Mouse (Mus musculus): Measurements from ENCODE around the gene Capn5. TPM values are rescaled to one million over a fixed set of nuclear protein-coding genes. Genes with fewer than 3 reads are reported as not detected.
"Not testable (repeated sequence)": the region's sequence is repeated elsewhere in the genome, so short reads cannot be mapped to it uniquely, and the experiment has no call there.

Gene Capn5
- total and polyA plus RNA-seq, 3 experiments, result 0.04 to 0.54 TPM; not detected in 1

GRCm38 (mm10) chr7:98188680-98189079, 10.6 kb upstream of the Capn5 start:
- Histone ChIP-seq H3K79me2 (ENCODE audit: control insufficient read depth, insufficient read depth, low read length, poor library complexity) (no peaks in the 10 kb centered on the region), H3K27ac (ENCODE audit: control insufficient read depth, low read depth, low read length) (no peak overlapping the region), H3K4me3 (ENCODE audit: control insufficient read depth in 1 of 2, insufficient read depth in 1 of 2, low read depth in 2 of 2, low read length in 2 of 2) (no peak overlapping the region), H3K36me3 (ENCODE audit: control insufficient read depth in 1 of 2, insufficient read depth in 2 of 2, low read length in 2 of 2) (peaks cover 0 to 2% of the 10 kb centered on the region in 2 experiments; a peak in 1 of 4 replicates), H3K9me3 (replicated peaks; ENCODE audit: insufficient read depth, low read length) (no peaks in the 10 kb centered on the region), H3K4me1 (ENCODE audit: control insufficient read depth in 1 of 2, insufficient read depth in 2 of 2, low read length in 2 of 2) (peaks cover 0 to 2% of the 10 kb centered on the region in 2 experiments; a peak in 1 of 4 replicates), H3K9ac (ENCODE audit: control insufficient read depth, low read depth, low read length, poor library complexity, severe bottlenecking) (no peak overlapping the region), H3K27me3 (ENCODE audit: control insufficient read depth in 1 of 2, insufficient read depth in 2 of 2, low read length in 2 of 2) (no peaks in the 10 kb centered on the region)
- DNase-seq (ENCODE audit: low read depth, low spot score), result no peak
- TF ChIP-seq JUND (IDR thresholded peaks at IDR 0.05; ENCODE audit: low read depth, low read length) (no peak), HCFC1 (IDR thresholded peaks at IDR 0.05; ENCODE audit: low read depth, low read length) (no peak), ZNF384 (IDR thresholded peaks at IDR 0.05; ENCODE audit: low read depth, low read length) (no peak), E2F4 (IDR thresholded peaks at IDR 0.05; ENCODE audit: borderline replicate concordance, low read depth, low read length) (no peak)

GRCm38 (mm10) chr7:98188238-98188637, 10.2 kb upstream of the Capn5 start:
- TF ChIP-seq MAFK (IDR thresholded peaks at IDR 0.05; ENCODE audit: borderline replicate concordance, low read depth, low read length) (0 out of 2 replicates have a peak, but pooled peaks have one; percentile 50), GABPA (IDR thresholded peaks at IDR 0.05; ENCODE audit: low read depth, low read length) (no peak), USF2 (IDR thresholded peaks at IDR 0.05; ENCODE audit: borderline replicate concordance in 1 of 2, insufficient read depth in 1 of 2, low read depth in 1 of 2, low read length in 2 of 2) (no peak), UBTF (IDR thresholded peaks at IDR 0.05; ENCODE audit: borderline replicate concordance, insufficient read depth, low read depth, low read length) (no peak)
- Histone ChIP-seq H3K27me3 (ENCODE audit: control insufficient read depth in 1 of 2, insufficient read depth in 2 of 2, low read length in 2 of 2) (no peaks in the 10 kb centered on the region), H3K27ac (ENCODE audit: control insufficient read depth, low read depth, low read length) (no peak overlapping the region), H3K79me2 (ENCODE audit: control insufficient read depth, insufficient read depth, low read length, poor library complexity) (no peaks in the 10 kb centered on the region), H3K9ac (ENCODE audit: control insufficient read depth, low read depth, low read length, poor library complexity, severe bottlenecking) (no peak overlapping the region), H3K9me3 (replicated peaks; ENCODE audit: insufficient read depth, low read length) (no peaks in the 10 kb centered on the region), H3K36me3 (ENCODE audit: control insufficient read depth in 1 of 2, insufficient read depth in 2 of 2, low read length in 2 of 2) (peaks cover 0 to 2% of the 10 kb centered on the region in 2 experiments; a peak in 1 of 4 replicates), H3K4me3 (ENCODE audit: control insufficient read depth in 1 of 2, insufficient read depth in 1 of 2, low read depth in 2 of 2, low read length in 2 of 2) (no peak overlapping the region), H3K4me1 (ENCODE audit: control insufficient read depth in 1 of 2, insufficient read depth in 2 of 2, low read length in 2 of 2) (peaks cover 0 to 2% of the 10 kb centered on the region in 2 experiments; a peak in 1 of 4 replicates)
- no peak for DNase-seq (ENCODE audit: low read depth, low spot score)

GRCm38 (mm10) chr7:98187332-98187731, 9.3 kb upstream of the Capn5 start:
- not testable (repeated sequence) for DNase-seq (ENCODE audit: low read depth, low spot score); H3K27ac ChIP-seq (ENCODE audit: control insufficient read depth, low read depth, low read length); H3K79me2 ChIP-seq (ENCODE audit: control insufficient read depth, insufficient read depth, low read length, poor library complexity); H3K9ac ChIP-seq (ENCODE audit: control insufficient read depth, low read depth, low read length, poor library complexity, severe bottlenecking); H3K4me3 ChIP-seq (ENCODE audit: control insufficient read depth in 1 of 2, insufficient read depth in 1 of 2, low read depth in 2 of 2, low read length in 2 of 2); H3K36me3 ChIP-seq (ENCODE audit: control insufficient read depth in 1 of 2, insufficient read depth in 2 of 2, low read length in 2 of 2); H3K27me3 ChIP-seq (ENCODE audit: control insufficient read depth in 1 of 2, insufficient read depth in 2 of 2, low read length in 2 of 2); H3K9me3 ChIP-seq (replicated peaks; ENCODE audit: insufficient read depth, low read length); H3K4me1 ChIP-seq (ENCODE audit: control insufficient read depth in 1 of 2, insufficient read depth in 2 of 2, low read length in 2 of 2)

All from MEL (cell line).